Mouse (Mus musculus) stomach, postnatal 0 days (tissue): Measurements from ENCODE around the gene Rbm33.

ENCODE experiments used
- CTCF ChIP-seq: IDR thresholded peaks from 2 replicates; pipeline ENCODE4 v1.5.1; 2016; ENCODE audit warnings: antibody characterized with exemption, low read depth, mild to moderate bottlenecking, moderate library complexity
- EP300 ChIP-seq: optimal IDR thresholded peaks from 2 replicates; pipeline ENCODE3; 2016; ENCODE audit warnings: antibody characterized with exemption

GRCm38 (mm10) chr5:28412006-28412685, 95.2 kb downstream of the Rbm33 start:
- TF ChIP-seq CTCF (no peak), EP300 (no peak)
